Mouse (Mus musculus): ENCODE measurements around the gene Bfar.
"Not testable (repeated sequence)": the region's sequence is repeated elsewhere in the genome, so short reads cannot be mapped to it uniquely, and the experiment has no call there.

Bfar gene

GRCm38 (mm10) chr16:13727811-13728335 is 56.2 kb downstream of the Bfar start:
- DNase-seq, result no peak

- DNase-seq, result no peak
Observed at GRCm38 (mm10) chr16:13729428-13729827, 57.8 kb downstream of the Bfar start.

- peak; percentile 29 for DNase-seq
Observed at GRCm38 (mm10) chr16:13730285-13731255, 58.9 kb downstream of the Bfar start, which contains the start of gene Pla2g10. Pla2g10 (minus strand) TSS chr16:13730983.

GRCm38 (mm10) chr16:13732786-13733185 is 61.1 kb downstream of the Bfar start:
- no peak for DNase-seq

DNA sequence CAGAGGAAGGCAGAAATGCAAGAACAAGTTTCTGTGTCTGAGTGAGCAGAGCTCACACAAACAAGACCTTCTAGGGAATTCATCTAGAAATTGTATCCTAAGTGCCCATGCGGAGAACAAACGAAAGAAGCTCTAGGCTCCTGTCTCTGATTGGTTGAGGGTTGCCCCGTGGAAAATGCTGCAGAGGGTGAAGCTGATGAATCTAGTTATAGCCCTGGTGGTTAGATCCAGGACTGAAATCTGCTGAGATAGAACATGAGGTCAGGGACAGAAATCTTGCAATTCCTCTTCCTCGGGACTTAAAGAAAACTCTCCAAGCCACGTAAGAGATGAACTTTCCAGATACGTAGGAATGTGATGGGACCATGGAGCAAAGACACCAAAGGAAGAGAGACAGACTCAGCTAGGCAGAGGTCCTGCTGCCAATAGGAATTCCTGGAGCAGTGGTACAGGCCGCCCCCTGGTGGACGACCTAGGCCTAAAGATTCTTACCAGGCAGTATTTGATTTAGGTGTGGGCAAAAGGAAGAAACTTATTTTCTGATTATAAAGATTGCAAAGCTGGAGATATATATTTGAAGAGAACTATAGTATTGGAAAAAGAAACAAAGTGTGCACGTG is 62.0 kb downstream of the Bfar start:
- peak; percentile 74 for DNase-seq

DNA sequence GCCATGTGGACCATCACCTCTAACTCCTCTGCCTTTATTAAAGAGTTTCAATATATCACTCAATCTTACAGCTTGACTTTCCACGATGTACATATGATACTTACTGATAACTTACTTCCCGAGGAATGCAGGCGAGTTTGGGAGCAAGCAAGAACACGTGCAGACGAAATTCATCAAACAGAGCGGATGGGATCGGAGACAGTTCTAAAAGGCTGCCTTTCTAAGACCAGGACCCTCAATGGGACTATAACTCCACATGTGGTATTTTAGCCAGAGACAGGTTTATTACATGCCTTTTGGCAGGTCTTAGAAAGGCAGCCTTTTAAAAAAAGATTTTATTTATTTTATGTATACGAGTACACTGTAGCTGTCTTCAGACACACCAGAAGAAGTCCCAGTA is 64.3 kb downstream of the Bfar start:
- no peak for DNase-seq

GRCm38 (mm10) chr16:13739044-13739443 is 67.4 kb downstream of the Bfar start:
- DNase-seq, result not testable (repeated sequence)

- DNase-seq, result no peak
Observed at GRCm38 (mm10) chr16:13740844-13741243, 69.2 kb downstream of the Bfar start.

DNA sequence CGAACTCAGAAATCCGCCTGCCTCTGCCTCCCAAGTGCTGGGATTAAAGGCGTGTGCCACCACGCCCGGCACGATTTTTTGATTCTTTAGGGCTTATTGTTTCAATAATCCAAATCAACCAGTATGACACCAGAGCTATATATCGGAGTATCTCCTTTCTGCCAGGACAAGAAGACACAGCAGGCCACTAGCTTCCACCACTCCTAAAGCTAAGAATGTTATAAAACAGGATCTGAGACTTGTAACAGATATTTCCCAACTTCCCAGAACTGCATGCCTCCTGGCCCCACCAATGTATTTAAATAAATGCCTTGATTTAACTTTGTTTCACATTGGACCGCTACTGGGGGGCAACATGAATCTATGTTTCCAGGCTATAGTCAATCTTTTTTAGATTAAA is 76.0 kb downstream of the Bfar start:
- no peak for DNase-seq

GRCm38 (mm10) chr16:13748124-13748523 is 76.5 kb downstream of the Bfar start:
- no peak for DNase-seq

DNA sequence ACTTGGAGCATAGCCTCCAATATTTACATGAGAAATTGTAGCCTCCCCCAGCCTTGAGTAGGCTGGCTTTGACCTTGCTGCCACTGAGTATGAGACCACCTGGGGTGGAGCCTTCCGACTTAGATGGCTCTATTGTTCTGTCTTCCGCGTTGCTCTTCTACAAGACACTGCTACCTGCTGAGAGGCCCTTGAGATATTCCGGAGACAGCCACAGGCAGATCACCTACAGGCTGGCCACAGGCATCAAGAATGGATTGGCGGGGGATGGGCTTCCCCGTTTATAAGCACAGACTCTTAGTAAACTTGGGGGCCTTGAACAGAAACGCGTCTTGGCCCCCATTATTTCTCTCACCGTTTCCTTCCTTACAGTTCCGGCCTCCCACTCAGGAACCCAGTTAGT is 77.2 kb downstream of the Bfar start:
- not testable (repeated sequence) for DNase-seq

GRCm38 (mm10) chr16:13749306-13749705 is 77.6 kb downstream of the Bfar start:
- no peak for DNase-seq

- no peak for DNase-seq
Observed at GRCm38 (mm10) chr16:13749981-13750380, 78.3 kb downstream of the Bfar start.

DNA sequence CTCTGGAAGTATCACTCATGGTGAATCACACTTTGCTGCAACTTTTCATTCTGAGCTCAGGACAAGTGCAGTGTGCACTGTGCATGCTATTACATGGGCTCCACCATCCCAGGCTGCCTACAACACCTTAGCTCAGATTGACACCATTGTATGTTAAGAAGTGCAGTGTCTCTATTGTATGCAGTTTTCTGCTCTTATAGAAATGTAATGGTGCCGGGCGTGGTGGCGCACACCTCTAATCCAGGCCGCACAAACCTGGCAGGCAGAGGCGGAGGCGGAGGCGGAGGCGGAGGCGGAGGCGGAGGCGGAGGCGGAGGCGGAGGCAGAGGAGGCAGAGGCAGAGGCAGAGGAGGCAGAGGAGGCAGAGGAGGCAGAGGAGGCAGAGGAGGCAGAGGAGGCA is 79.0 kb downstream of the Bfar start:
- DNase-seq, result no peak

Data from retina, postnatal 1 day (tissue).